Mouse (Mus musculus) small intestine, adult 2 months (tissue): ENCODE results near the gene Slc25a33. TPM values are rescaled to one million over a fixed set of nuclear protein-coding genes. Genes with fewer than 3 reads are reported as not detected.
"Not testable (repeated sequence)": the region's sequence is repeated elsewhere in the genome, so short reads cannot be mapped to it uniquely, and the experiment has no call there.

ENCODE experiments used
- H3K27ac ChIP-seq: fragments of 200-500 bp; 2 replicates; pipeline ENCODE4 v1.5.1; 2012; ENCODE audit warnings: low read depth, low read length, control low read depth, inconsistent platforms; ENCODE audit not compliant: insufficient read depth
- H3K27me3 ChIP-seq: fragments of 200-500 bp; 2 replicates; pipeline ENCODE4 v1.6.1; 2012; ENCODE audit warnings: mild to moderate bottlenecking, moderate library complexity, low read length, inconsistent platforms; ENCODE audit not compliant: control insufficient read depth, insufficient read depth
- H3K36me3 ChIP-seq: fragments of 200-500 bp; 2 replicates; pipeline ENCODE4 v1.6.1; 2012; ENCODE audit warnings: mild to moderate bottlenecking, low read length, control low read depth, inconsistent platforms; ENCODE audit not compliant: control insufficient read depth, insufficient read depth
- H3K4me1 ChIP-seq: fragments of 200-500 bp; 2 replicates; pipeline ENCODE4 v1.6.1; 2012; ENCODE audit warnings: low read length, inconsistent platforms, mixed read lengths; ENCODE audit not compliant: control insufficient read depth, insufficient read depth, insufficient read length
- H3K4me3 ChIP-seq: fragments of 200-500 bp; 2 replicates; pipeline ENCODE4 v1.5.1; 2012; ENCODE audit warnings: low read depth, mild to moderate bottlenecking, control low read depth, inconsistent platforms, low read length, moderate library complexity
- CTCF ChIP-seq: fragments of 200-500 bp; IDR thresholded peaks from 2 replicates; pipeline ENCODE4 v1.5.1; 2012; ENCODE audit warnings: low read depth, mild to moderate bottlenecking, control low read depth, inconsistent platforms, low read length, moderate library complexity, mixed read lengths; ENCODE audit not compliant: insufficient replicate concordance, insufficient read length; ENCODE audit errors: extremely low read depth
- POLR2A ChIP-seq: fragments of 200-500 bp; IDR thresholded peaks from 2 replicates; pipeline ENCODE4 v1.6.1; 2012; ENCODE audit warnings: low read depth, mild to moderate bottlenecking, control low read depth, inconsistent platforms, low read length, moderate library complexity
- WGBS: fragments of 180-500 bp; shearing (Covaris S2); methylation state at CpG from one replicate; pipeline ENCODE4 v1.1.7; 2018; 5-methylcytosine and 5-hydroxymethylcytosine counted together
- polyA plus RNA-seq: library from polyadenylated mRNA; depleted of rRNA; stranded (reverse); fragments of >200 nt; gene quantifications from 2 replicates; pipeline ENCODE4 v1.2.3, GENCODE M21; 2012

Slc25a33 gene
- polyA plus RNA-seq, 1 experiment, result 5.3 TPM

DNA sequence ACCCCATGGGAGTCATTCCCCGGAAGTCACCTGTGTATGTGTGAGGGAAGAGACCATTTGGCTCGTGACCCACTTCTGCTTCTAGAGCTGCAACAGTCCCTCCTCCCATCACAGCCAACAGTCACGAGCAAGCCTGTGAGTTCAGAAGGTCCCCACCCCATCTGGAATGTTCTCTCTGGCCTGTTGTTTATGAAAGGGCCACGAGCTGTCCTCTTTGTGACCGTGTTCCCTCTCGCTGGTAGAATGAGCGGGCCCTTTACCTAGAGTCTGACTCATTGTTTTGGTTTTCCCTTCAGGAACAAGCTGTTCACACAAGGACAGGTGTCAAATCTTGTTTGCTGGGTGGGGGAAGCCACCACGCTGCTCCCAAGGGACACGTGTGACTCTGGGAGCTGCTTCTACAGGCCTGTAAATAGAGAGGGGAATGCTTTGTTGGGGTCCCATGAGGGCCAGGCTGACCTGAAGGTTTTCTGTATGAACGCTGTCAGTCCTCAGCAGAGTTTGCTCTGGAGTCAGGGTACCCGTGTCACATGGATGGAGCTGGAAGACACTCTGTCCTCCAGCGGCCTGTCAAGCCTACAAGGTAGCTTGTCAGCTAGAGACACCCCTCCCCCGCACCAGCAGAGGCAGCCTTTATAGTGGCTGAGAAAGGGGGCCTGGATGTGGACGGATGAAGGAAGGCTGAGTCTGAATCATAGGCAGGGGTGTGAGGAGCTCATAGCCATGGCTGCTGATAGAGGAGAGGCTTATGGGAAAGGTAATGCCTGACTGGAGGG, 39.5 kb upstream of the Slc25a33 start:
- no peaks in the 10 kb centered on the region for H3K4me1 ChIP-seq
- H3K27me3 ChIP-seq, result no peaks in the 10 kb centered on the region
- H3K27ac ChIP-seq, result no peak overlapping the region
- no peaks in the 10 kb centered on the region for H3K36me3 ChIP-seq
- H3K4me3 ChIP-seq, result no peak overlapping the region
- WGBS, result 58% methylated on average over 14 of the region's 14 CpGs
- TF ChIP-seq POLR2A (no peak; the same call in 1 of the 2 replicates), CTCF (no peak)

DNA sequence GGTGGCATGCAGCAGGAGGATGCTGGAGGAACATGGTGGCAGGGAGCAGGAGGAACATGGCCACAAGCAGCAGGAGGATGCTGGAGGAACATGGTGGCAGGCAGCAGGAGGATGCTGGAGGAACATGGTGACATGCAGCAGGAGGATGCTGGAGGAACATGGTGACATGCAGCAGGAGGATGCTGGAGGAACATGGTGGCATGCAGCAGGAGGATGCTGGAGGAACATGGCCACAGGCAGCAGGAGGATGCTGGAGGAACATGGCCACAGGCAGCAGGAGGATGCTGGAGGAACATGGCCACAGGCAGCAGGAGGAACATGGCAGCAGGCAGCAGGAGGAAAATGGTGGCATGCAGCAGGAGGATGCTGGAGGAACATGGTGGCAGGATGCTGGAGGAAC, 36.3 kb upstream of the Slc25a33 start:
- not testable (repeated sequence) for H3K4me3 ChIP-seq, H3K4me1 ChIP-seq, H3K27ac ChIP-seq, H3K27me3 ChIP-seq, H3K36me3 ChIP-seq

DNA sequence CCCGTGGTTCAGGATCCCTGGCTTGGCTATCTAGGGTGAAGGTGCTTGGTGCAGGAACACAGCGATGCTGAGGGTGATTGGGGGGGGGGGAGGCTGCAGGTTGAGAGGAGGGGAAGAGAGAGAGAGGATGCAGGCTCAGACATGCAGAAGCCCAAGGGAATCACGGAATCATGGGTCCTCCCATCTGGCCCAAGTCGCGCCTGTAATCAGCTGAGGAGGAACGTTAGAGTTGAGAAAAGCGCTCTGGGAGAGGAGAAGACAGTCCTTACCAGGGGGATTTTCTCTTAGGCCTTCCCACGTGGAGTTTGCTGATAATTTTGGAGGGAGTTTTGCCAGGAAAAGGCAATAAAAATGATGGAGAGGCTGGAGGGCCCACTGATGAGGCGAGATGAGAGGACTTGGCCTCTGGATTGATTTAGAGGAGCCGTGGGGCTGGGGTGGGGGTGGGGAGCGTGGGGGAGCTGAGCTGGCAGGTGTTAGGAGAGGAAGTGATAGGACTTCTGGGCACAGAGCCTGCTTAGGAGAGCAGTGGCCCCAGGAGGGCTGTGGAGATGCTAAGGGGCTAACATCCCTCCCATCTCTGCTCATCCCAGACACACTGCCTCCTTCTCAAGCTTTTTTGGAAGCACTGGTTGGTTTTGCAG, 34.6 kb upstream of the Slc25a33 start:
- TF ChIP-seq POLR2A (no peak), CTCF (no peak)
- Histone ChIP-seq H3K36me3 (no peaks in the 10 kb centered on the region), H3K4me1 (no peaks in the 10 kb centered on the region), H3K27me3 (no peaks in the 10 kb centered on the region), H3K27ac (no peak overlapping the region), H3K4me3 (no peak overlapping the region)
- WGBS, result 39% methylated on average over 11 of the region's 11 CpGs

DNA sequence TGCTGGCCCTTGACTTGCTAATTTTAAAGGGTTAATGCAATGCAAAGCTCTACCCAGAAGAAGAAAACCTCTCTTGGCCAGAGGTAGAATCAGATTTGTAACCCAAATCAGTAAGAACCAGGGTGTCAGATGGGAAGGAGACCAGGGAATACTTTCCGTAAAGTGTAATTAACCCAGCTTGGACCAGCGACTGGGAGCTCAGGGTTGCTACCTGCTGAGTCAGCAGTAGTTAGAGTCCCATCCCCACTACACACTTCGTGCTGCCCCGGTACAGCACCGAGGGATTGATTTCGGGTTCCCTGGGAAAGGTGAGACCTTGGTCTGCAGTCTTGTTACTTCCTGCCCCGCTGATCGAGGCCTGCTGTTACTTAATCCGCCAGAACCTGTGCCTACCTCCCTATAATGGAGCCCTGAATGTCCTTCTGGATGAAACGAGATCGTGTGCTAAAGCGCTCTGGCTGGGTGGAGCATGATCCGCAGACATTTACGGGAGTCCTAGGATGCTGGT, 34.0 kb upstream of the Slc25a33 start:
- Histone ChIP-seq H3K27me3 (no peaks in the 10 kb centered on the region), H3K27ac (no peak overlapping the region), H3K4me3 (no peak overlapping the region), H3K36me3 (no peaks in the 10 kb centered on the region), H3K4me1 (no peaks in the 10 kb centered on the region)
- WGBS, result 69% methylated on average over 14 of the region's 14 CpGs
- no peak for TF ChIP-seq POLR2A
- no peak for TF ChIP-seq CTCF

DNA sequence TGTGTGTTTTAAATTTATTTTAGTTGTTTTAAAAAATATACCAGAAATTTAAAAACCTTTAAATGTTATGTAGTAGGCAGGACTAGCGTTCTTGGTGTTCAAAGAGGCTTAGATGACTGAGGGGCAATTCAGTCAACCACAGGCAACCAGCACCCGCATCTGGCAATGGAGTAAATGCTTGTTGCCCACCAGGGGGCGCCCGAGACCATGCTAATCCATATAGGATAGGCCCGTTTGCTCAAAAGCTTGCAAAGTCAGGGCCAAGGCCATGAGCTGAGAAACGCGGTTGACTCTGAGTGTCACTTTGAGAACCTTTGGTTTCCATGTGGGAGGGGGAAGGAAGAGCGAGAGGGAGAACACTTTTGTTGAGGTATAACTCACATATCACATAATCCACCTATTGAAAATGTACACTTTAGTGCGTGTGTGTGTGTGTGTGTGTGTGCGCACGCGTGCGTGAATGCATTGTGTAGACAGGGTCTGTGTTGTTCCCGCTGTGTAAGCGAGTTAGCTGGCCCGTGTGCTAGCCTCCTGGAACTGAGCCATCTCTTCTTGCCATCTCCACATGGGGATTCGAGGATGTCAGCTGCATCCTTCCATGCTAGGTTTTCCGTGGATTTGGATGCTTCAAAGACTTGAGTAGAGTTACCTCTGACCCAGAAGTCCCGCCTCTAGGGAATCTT, 32.8 kb upstream of the Slc25a33 start:
- Histone ChIP-seq H3K27ac (no peak overlapping the region), H3K4me1 (no peaks in the 10 kb centered on the region), H3K36me3 (no peaks in the 10 kb centered on the region), H3K4me3 (no peak overlapping the region), H3K27me3 (no peaks in the 10 kb centered on the region)
- 46% methylated on average over 19 of the region's 19 CpGs for WGBS
- peak; percentile 97 for TF ChIP-seq CTCF
- no peak for TF ChIP-seq POLR2A

DNA sequence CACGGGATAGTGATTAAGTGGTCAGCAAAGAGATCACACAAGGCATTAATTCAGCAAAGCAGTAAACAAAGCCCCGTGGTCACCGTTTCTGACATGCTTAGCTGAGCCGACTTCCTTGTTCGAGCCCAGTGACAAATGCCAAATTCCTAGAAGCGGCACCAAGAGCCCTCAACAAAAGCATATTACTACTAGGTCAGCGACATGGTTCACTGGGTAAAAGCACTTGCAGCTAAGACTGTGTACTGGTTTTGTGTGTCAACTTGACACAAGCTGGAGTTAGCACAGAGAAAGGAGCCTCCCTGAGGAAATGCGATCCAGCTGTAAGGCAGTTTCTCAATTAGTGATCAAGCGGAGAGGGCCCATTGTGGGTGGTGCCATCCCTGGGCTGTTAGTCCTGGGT, 28.2 kb upstream of the Slc25a33 start:
- Histone ChIP-seq H3K4me3 (no peak overlapping the region), H3K27ac (no peak overlapping the region), H3K27me3 (no peaks in the 10 kb centered on the region), H3K36me3 (no peaks in the 10 kb centered on the region), H3K4me1 (no peaks in the 10 kb centered on the region; the same call in 1 of the 2 replicates)
- TF ChIP-seq POLR2A (no peak), CTCF (no peak)
- WGBS, result 77% methylated on average over 9 of the region's 9 CpGs

DNA sequence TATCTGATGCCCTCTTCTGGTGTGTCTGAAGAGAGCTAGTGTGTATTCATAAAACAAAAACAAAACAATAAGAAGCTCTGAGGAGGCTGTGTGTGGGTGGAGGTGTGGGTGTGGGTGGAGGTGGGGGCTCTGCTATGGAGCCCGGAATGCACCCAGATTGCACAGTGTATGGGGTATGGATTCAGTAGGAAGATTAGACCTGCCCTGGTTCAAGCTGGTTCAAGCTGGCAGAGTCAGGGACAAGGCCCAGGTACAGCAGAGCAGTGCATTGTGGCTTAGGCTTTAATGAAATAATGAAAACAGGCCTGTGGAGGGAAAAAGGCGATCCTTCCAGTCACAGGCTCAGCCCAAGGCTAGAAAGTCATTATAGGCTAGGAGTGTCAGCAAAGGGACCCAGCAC, 26.5 kb upstream of the Slc25a33 start:
- Histone ChIP-seq H3K4me3 (no peak overlapping the region), H3K36me3 (no peaks in the 10 kb centered on the region), H3K4me1 (no peaks in the 10 kb centered on the region; the same call in 1 of the 2 replicates), H3K27me3 (no peaks in the 10 kb centered on the region), H3K27ac (no peak overlapping the region)
- TF ChIP-seq POLR2A (no peak), CTCF (no peak)
- 83% methylated on average over 2 of the region's 2 CpGs for WGBS
